Mouse (Mus musculus) embryo, embryonic 9.5 days (tissue): ENCODE data around the gene Ilf3.

Source experiments
- DNase-seq: peaks from one replicate; pipeline ENCODE4 v3.0.0-alpha.2; 2017; ENCODE audit errors: extremely low spot score

The Ilf3 gene

DNA sequence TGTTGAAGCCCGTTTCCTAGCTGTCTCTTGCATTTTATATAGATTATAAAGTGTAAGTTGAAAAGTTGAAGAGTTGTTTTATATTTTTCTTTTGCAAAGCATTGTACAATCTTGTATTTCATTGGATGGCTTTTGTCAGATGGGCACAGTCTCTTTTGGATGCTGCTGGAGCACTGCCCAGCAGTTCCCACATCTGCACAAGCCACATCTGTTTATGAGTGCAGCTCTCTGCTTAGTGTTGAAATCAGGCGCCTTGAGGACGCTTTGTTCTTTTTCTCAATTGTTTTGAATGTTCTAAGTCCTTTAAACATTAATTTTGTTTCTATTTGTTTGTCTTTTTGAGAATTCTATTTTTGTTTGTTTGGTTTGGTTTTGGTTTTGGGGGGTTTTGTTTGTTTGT lies 70.5 kb downstream of the Ilf3 start:
- no peak for DNase-seq

DNA sequence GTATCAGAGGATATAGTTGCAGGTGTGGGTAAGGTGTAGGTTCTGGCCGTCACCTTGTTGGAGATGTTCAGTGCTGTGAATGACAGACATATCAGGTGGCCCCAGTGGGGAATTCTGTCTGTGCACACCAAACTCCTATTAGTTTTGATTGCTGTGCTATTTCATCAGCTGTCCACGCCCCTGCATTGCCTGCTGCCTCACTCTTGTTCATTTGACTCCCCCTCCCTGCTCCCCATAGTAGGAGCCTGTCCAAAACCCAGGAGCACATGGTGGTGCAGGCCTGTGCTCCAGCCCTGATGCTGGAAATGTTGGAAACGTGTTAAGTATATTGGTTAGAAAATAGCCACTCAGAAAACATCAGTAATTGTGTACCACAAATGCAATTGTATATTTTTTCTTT lies 71.8 kb downstream of the Ilf3 start:
- DNase-seq = no peak

DNA sequence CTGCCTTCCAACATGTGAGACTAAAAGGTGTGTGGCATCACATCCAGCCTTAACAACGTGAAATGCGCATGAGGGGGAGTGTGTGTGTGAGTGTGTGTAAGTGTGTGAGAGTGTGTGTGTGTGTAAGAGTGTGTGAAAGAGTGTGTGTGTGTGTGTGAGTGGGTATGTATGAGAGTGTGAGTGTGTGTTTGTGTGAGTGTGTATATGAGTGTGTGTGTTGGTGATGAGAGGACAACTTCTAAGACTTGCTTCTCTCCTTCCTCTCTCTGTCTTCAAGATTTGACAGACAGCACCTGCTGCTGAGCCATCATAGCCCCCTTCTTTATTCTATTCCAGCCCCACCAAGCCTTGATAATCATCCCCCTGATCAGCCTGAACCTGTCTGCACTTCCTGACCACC lies 72.2 kb downstream of the Ilf3 start:
- DNase-seq = no peak

DNA sequence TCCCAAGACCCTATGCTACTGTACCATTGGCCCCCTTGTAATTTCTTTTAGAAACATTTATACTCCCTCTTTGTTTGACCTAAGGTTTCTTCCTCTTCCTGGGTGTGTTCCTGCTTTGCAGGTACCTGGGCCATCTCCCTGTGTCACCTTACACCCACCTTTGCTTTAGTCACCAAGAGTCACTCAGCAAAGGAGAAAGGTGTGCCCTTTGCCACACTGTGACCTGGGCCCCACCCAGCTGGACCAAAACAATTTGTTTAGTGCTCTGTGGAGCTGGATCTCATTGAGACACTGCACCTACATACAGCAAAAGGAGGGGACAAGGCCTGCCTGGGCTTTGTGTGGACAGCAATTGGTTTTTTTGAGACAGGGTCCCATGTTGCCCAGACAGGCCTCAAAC lies 72.7 kb downstream of the Ilf3 start:
- no peak for DNase-seq

GRCm38 (mm10) chr9:21443853-21444252 lies 76.2 kb downstream of the Ilf3 start:
- DNase-seq = no peak

GRCm38 (mm10) chr9:21444574-21444973 lies 76.9 kb downstream of the Ilf3 start:
- no peak for DNase-seq

GRCm38 (mm10) chr9:21445081-21445744 lies 77.5 kb downstream of the Ilf3 start:
- DNase-seq = no peak

DNA sequence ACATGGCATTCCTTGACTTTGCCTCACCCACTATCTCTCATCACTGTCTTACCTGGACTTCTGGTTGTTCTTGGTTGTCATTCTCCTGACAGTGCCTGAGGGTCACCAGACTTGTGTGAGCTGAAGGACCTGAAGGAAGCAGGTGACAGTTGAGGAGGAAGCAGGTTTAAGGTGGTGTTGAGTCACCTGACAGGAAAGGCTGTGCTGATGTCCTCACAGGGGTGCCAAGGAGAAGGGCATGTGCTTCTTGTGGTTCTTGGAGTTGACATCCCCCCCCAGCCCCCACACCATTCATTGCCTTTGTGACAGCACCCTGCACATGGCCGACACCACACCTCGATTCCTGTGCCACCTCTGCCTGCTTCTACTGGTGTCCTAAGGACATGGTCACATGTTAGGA lies 80.1 kb downstream of the Ilf3 start:
- DNase-seq = no peak

DNA sequence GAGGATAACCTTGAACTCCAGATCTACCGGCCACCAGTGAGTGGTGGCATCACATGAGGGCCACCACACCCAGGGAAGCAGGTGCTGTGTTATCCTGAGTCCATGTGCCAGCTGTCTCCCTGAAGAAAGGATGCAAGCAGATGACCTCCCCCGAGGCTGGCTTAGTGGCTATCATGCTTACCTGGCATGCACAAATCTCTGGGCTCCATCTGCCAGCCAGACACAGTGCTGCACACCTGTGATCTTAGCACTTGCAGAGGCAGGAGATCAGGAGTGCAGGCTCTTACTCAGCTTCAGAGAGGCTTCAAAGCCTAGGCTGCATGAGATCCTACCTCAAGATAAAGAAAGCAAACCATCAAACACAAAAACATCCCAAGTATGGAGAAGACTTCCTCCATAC lies 82.0 kb downstream of the Ilf3 start:
- DNase-seq = no peak

GRCm38 (mm10) chr9:21450270-21450669 lies 82.6 kb downstream of the Ilf3 start:
- DNase-seq = no peak

DNA sequence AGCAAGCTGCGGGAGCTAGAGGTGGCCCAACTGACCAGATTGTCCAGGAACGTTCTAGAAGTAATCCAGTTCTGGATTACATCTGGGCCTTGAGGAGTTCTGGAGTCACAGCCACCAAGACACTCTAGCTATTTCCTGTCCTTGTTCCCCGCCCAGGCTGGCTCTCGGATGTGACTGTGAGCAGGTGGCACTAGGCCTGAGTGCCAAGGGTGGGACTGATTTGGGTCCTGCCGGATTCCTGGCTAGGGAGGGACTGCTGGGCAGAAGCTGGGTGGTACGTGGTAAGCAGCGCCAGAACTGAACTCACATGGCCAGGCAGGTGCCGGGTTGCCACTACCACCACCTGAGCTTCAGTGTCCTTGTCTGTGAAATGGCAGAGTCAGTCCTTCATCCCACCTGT lies 83.7 kb downstream of the Ilf3 start:
- no peak for DNase-seq

GRCm38 (mm10) chr9:21451870-21452269 lies 84.2 kb downstream of the Ilf3 start:
- no peak for DNase-seq

- no peak for DNase-seq
Observed at GRCm38 (mm10) chr9:21453003-21453402, 85.3 kb downstream of the Ilf3 start.

- DNase-seq = no peak
Observed at GRCm38 (mm10) chr9:21453459-21453858, 85.8 kb downstream of the Ilf3 start.

GRCm38 (mm10) chr9:21454556-21454955 lies 86.9 kb downstream of the Ilf3 start:
- no peak for DNase-seq
